Mouse (Mus musculus) heart, adult 2 months (tissue): ENCODE data around the gene Abi1. TPM values are rescaled to one million over a fixed set of nuclear protein-coding genes. Genes with fewer than 3 reads are reported as not detected.

ENCODE experiments used
- DNase-seq, 2 experiments: peaks; one replicate each; pipeline ENCODE4 v3.0.0; 2021
- H3K27ac ChIP-seq: fragments of 200-600 bp; 2 replicates; pipeline ENCODE4 v1.8.1; 2022
- H3K27me3 ChIP-seq: fragments of 200-500 bp; 2 replicates; pipeline ENCODE4 v1.6.1; 2012; ENCODE audit warnings: mild to moderate bottlenecking, low read length, inconsistent platforms, mixed read lengths; ENCODE audit not compliant: control insufficient read depth, insufficient read depth
- H3K36me3 ChIP-seq: fragments of 200-500 bp; 2 replicates; pipeline ENCODE4 v1.6.1; 2012; ENCODE audit warnings: low read length, inconsistent platforms; ENCODE audit not compliant: control insufficient read depth, insufficient read depth
- H3K4me1 ChIP-seq: fragments of 200-500 bp; 2 replicates; pipeline ENCODE4 v1.6.1; 2011; ENCODE audit warnings: low read length; ENCODE audit not compliant: control insufficient read depth, insufficient read depth
- H3K4me3 ChIP-seq: fragments of 200-600 bp; 2 replicates; pipeline ENCODE4 v1.8.1; 2022
- H3K79me2 ChIP-seq: fragments of 200-500 bp; replicated peaks from 2 replicates; pipeline ENCODE4 v1.6.1; 2012; ENCODE audit warnings: mild to moderate bottlenecking, inconsistent platforms, low read length, moderate library complexity, mixed read lengths; ENCODE audit not compliant: control insufficient read depth, insufficient read depth
- H3K9ac ChIP-seq: fragments of 200-500 bp; 2 replicates; pipeline ENCODE4 v1.6.1; 2012; ENCODE audit warnings: low read depth, mild to moderate bottlenecking, control low read depth, inconsistent platforms, low read length, mixed read lengths
- CTCF ChIP-seq: fragments of 200-600 bp; IDR thresholded peaks from 2 replicates; pipeline ENCODE4 v1.8.1; 2022; ENCODE audit warnings: antibody characterized with exemption, mild to moderate bottlenecking, moderate library complexity
- EP300 ChIP-seq: fragments of 200-500 bp; IDR thresholded peaks from 2 replicates; pipeline ENCODE4 v1.6.1; 2011; ENCODE audit warnings: low read depth, low read length, control low read depth; ENCODE audit not compliant: insufficient read depth
- POLR2A ChIP-seq: fragments of 200-500 bp; IDR thresholded peaks from 2 replicates; pipeline ENCODE4 v1.6.1; 2011; ENCODE audit warnings: mild to moderate bottlenecking, low read depth, low read length, control low read depth; ENCODE audit not compliant: insufficient read depth
- WGBS: fragments of 180-500 bp; shearing (Covaris S2); methylation state at CpG from one replicate; pipeline ENCODE4 v1.1.7; 2018; 5-methylcytosine and 5-hydroxymethylcytosine counted together
- intact Hi-C: fragments of 180-260 bp; cut with DNase I; formaldehyde crosslinking; loops from one replicate; pipeline ENCODE4 v1.15.1; 2025
- polyA plus RNA-seq: library from polyadenylated mRNA; depleted of rRNA; stranded (reverse); fragments of >200 nt; gene quantifications from 2 replicates; pipeline ENCODE4 v1.2.3, GENCODE M21; 2012
- total RNA-seq, 2 experiments: library from RNA; stranded (reverse); gene quantifications; 2 replicates each; pipeline ENCODE4 v1.2.3; 2021

The Abi1 gene
- total and polyA plus RNA-seq, 3 experiments: 20.9 to 32.6 (median 23.5) TPM

GRCm38 (mm10) chr2:22998804-22999203, 41.2 kb downstream of the Abi1 start:
- Histone ChIP-seq H3K4me3 (no peak overlapping the region), H3K79me2 (peaks cover 7% of the 10 kb centered on the region), H3K4me1 (peaks cover 12% of the 10 kb centered on the region), H3K9ac (no peak overlapping the region), H3K36me3 (peaks cover 11% of the 10 kb centered on the region), H3K27ac (no peak overlapping the region), H3K27me3 (no peaks in the 10 kb centered on the region)
- no peak for DNase-seq
- 30% methylated on average over 2 of the region's 2 CpGs for WGBS
- intact Hi-C loops: no loop called here
- TF ChIP-seq POLR2A (no peak), EP300 (no peak), CTCF (no peak)

GRCm38 (mm10) chr2:22998015-22998414, 42.0 kb downstream of the Abi1 start:
- H3K79me2 ChIP-seq: peaks cover 5% of the 10 kb centered on the region
- peaks cover 11% of the 10 kb centered on the region for H3K36me3 ChIP-seq
- no peak for DNase-seq
- TF ChIP-seq POLR2A (no peak), CTCF (no peak), EP300 (no peak)
- no peak overlapping the region for H3K9ac ChIP-seq
- no peak overlapping the region for H3K27ac ChIP-seq
- peaks cover 11% of the 10 kb centered on the region for H3K4me1 ChIP-seq
- 91% methylated on average over 2 of the region's 2 CpGs for WGBS
- intact Hi-C loops: no loop called here
- no peaks in the 10 kb centered on the region for H3K27me3 ChIP-seq
- H3K4me3 ChIP-seq: no peak overlapping the region

GRCm38 (mm10) chr2:22996071-22996470, 44.0 kb downstream of the Abi1 start:
- Histone ChIP-seq H3K27me3 (no peaks in the 10 kb centered on the region), H3K4me1 (peaks cover 11% of the 10 kb centered on the region), H3K36me3 (peaks cover 14% of the 10 kb centered on the region), H3K4me3 (no peak overlapping the region), H3K27ac (no peak overlapping the region), H3K9ac (no peak overlapping the region), H3K79me2 (peaks cover 3% of the 10 kb centered on the region)
- intact Hi-C loops: no loop called here
- DNase-seq: no peak
- TF ChIP-seq EP300: no peak
- no peak for TF ChIP-seq CTCF
- no peak for TF ChIP-seq POLR2A

GRCm38 (mm10) chr2:22985973-22986657, 53.9 kb downstream of the Abi1 start:
- peaks cover 4% of the 10 kb centered on the region for H3K4me1 ChIP-seq
- H3K79me2 ChIP-seq: no peaks in the 10 kb centered on the region; the same call in 1 of the 2 replicates
- TF ChIP-seq EP300: no peak
- TF ChIP-seq CTCF: no peak
- TF ChIP-seq POLR2A: no peak
- no peaks in the 10 kb centered on the region for H3K27me3 ChIP-seq
- peaks cover 9% of the 10 kb centered on the region for H3K36me3 ChIP-seq
- no peak overlapping the region for H3K9ac ChIP-seq
- H3K27ac ChIP-seq: no peak overlapping the region
- WGBS: 76% methylated on average over 2 of the region's 2 CpGs
- no peak for DNase-seq
- no peak overlapping the region for H3K4me3 ChIP-seq
- intact Hi-C loops: no loop called here

- TF ChIP-seq EP300 (no peak), CTCF (no peak), POLR2A (no peak)
- Histone ChIP-seq H3K79me2 (peaks cover 7% of the 10 kb centered on the region), H3K36me3 (peaks cover 10% of the 10 kb centered on the region), H3K4me1 (peaks cover 5% of the 10 kb centered on the region), H3K4me3 (no peak overlapping the region), H3K27me3 (no peaks in the 10 kb centered on the region), H3K9ac (no peak overlapping the region), H3K27ac (no peak overlapping the region)
- WGBS: 36% methylated on average over 3 of the region's 3 CpGs
- intact Hi-C loops: no loop called here
- no peak for DNase-seq
Observed at GRCm38 (mm10) chr2:22977387-22977973, 62.6 kb downstream of the Abi1 start.

- no peaks in the 10 kb centered on the region for H3K27me3 ChIP-seq
- H3K79me2 ChIP-seq: peaks cover 1% of the 10 kb centered on the region
- no peaks in the 10 kb centered on the region for H3K4me1 ChIP-seq
- H3K9ac ChIP-seq: no peak overlapping the region
- WGBS: 67% methylated on average over 3 of the region's 3 CpGs
- DNase-seq: no peak
- no peak overlapping the region for H3K4me3 ChIP-seq
- intact Hi-C loops: no loop called here
- no peak overlapping the region for H3K27ac ChIP-seq
- TF ChIP-seq EP300 (no peak), CTCF (no peak), POLR2A (no peak)
- H3K36me3 ChIP-seq: no peaks in the 10 kb centered on the region
Observed at GRCm38 (mm10) chr2:22962970-22963369, 77.1 kb downstream of the Abi1 start.
